Mouse (Mus musculus) MEL (cell line): ENCODE results near the gene Nckap5l. TPM values are rescaled to one million over a fixed set of nuclear protein-coding genes. Genes with fewer than 3 reads are reported as not detected.

ENCODE experiments used
- DNase-seq: peaks from one replicate; pipeline ENCODE4 v3.0.0; 2011; ENCODE audit warnings: low read depth, low spot score
- H3K27ac ChIP-seq: 2 replicates; pipeline ENCODE4 v1.5.1; 2012; ENCODE audit warnings: low read depth, mild to moderate bottlenecking, control low read depth, low read length, moderate library complexity; ENCODE audit not compliant: control insufficient read depth
- H3K27me3 ChIP-seq, 2 experiments: fragments of 150-350 bp in 1 of 2; sonication (generic) in 1 of 2; 2 replicates each; pipeline ENCODE4 v1.6.1; 2012; ENCODE audit warnings: low read length in 2 of 2, mild to moderate bottlenecking in 2 of 2, improper control_type of control experiment in 1 of 2, moderate library complexity in 1 of 2; ENCODE audit not compliant: insufficient read depth in 2 of 2, control insufficient read depth in 1 of 2
- H3K36me3 ChIP-seq, 2 experiments: 2 replicates each; pipeline ENCODE4 v1.6.1; 2012 to 2014; ENCODE audit warnings: low read length in 2 of 2, improper control_type of control experiment in 1 of 2, inconsistent platforms in 1 of 2, mild to moderate bottlenecking in 1 of 2; ENCODE audit not compliant: insufficient read depth in 2 of 2, control insufficient read depth in 1 of 2
- H3K4me1 ChIP-seq, 2 experiments: fragments of 150-350 bp in 1 of 2; sonication (generic) in 1 of 2; 2 replicates each; pipeline ENCODE4 v1.6.1; 2012; ENCODE audit warnings: low read length in 2 of 2, improper control_type of control experiment in 1 of 2, mild to moderate bottlenecking in 1 of 2; ENCODE audit not compliant: insufficient read depth in 2 of 2, control insufficient read depth in 1 of 2
- H3K4me3 ChIP-seq, 2 experiments: fragments of 150-350 bp in 1 of 2; sonication (generic) in 1 of 2; 2 replicates each; pipeline ENCODE4 v1.5.1; 2012; ENCODE audit warnings: low read depth in 2 of 2, low read length in 2 of 2, mild to moderate bottlenecking in 2 of 2, moderate library complexity in 2 of 2, control low read depth in 1 of 2, improper control_type of control experiment in 1 of 2; ENCODE audit not compliant: control insufficient read depth in 1 of 2, insufficient read depth in 1 of 2
- H3K79me2 ChIP-seq: 2 replicates; pipeline ENCODE4 v1.6.1; 2012; ENCODE audit warnings: mild to moderate bottlenecking, low read length, moderate library complexity; ENCODE audit not compliant: control insufficient read depth, poor library complexity, insufficient read depth
- H3K9ac ChIP-seq: 2 replicates; pipeline ENCODE4 v1.6.1; 2012; ENCODE audit warnings: low read depth, mild to moderate bottlenecking, control low read depth, low read length, moderate library complexity; ENCODE audit not compliant: control insufficient read depth, poor library complexity, severe bottlenecking
- H3K9me3 ChIP-seq: fragments of 150-350 bp; sonication (generic); replicated peaks from 2 replicates; pipeline ENCODE4 v1.6.1; 2012; ENCODE audit warnings: mild to moderate bottlenecking, low read length, improper control_type of control experiment, moderate library complexity; ENCODE audit not compliant: insufficient read depth
- CHD1 ChIP-seq: IDR thresholded peaks from 2 replicates; pipeline ENCODE4 v1.6.1; 2012; ENCODE audit warnings: low read depth, mild to moderate bottlenecking, inconsistent platforms, low read length, improper control_type of control experiment
- CHD2 ChIP-seq: IDR thresholded peaks from 2 replicates; pipeline ENCODE4 v1.6.1; 2011; ENCODE audit warnings: low read length, improper control_type of control experiment
- CTCF ChIP-seq, 3 experiments: IDR thresholded peaks in 2 of 3; conservative IDR thresholded peaks in 1 of 3; 2 replicates each; pipeline ENCODE4 v1.5.1; 2011 to 2012; ENCODE audit warnings: low read length in 3 of 3, low read depth in 2 of 3, mild to moderate bottlenecking in 2 of 3, improper control_type of control experiment in 1 of 3, inconsistent platforms in 1 of 3, mixed read lengths in 1 of 3, moderate library complexity in 1 of 3; ENCODE audit not compliant: control insufficient read depth in 1 of 3, insufficient read depth in 1 of 3, poor library complexity in 1 of 3, severe bottlenecking in 1 of 3
- E2F4 ChIP-seq: IDR thresholded peaks from 2 replicates; pipeline ENCODE4 v1.6.1; 2011; ENCODE audit warnings: low read depth, low read length, improper control_type of control experiment, borderline replicate concordance
- ELF1 ChIP-seq: IDR thresholded peaks from 2 replicates; pipeline ENCODE4 v1.6.1; 2014; ENCODE audit warnings: low read depth, mild to moderate bottlenecking, inconsistent platforms, low read length, improper control_type of control experiment, moderate library complexity
- EP300 ChIP-seq, 2 experiments: IDR thresholded peaks; 2 replicates each; pipeline ENCODE4 v1.6.1; 2011; ENCODE audit warnings: improper control_type of control experiment in 2 of 2, low read length in 2 of 2, low read depth in 1 of 2, mild to moderate bottlenecking in 1 of 2
- ETS1 ChIP-seq: IDR thresholded peaks from 2 replicates; pipeline ENCODE4 v1.6.1; 2012; ENCODE audit warnings: low read depth, mild to moderate bottlenecking, inconsistent platforms, low read length, improper control_type of control experiment, moderate library complexity
- GABPA ChIP-seq: IDR thresholded peaks from 2 replicates; pipeline ENCODE4 v1.6.1; 2012; ENCODE audit warnings: low read depth, mild to moderate bottlenecking, inconsistent platforms, low read length, improper control_type of control experiment, moderate library complexity
- GATA1 ChIP-seq: IDR thresholded peaks from 2 replicates; pipeline ENCODE4 v1.6.1; 2011; ENCODE audit warnings: low read depth, low read length, improper control_type of control experiment
- HCFC1 ChIP-seq: IDR thresholded peaks from 2 replicates; pipeline ENCODE4 v1.6.1; 2012; ENCODE audit warnings: low read depth, mild to moderate bottlenecking, inconsistent platforms, low read length, improper control_type of control experiment, moderate library complexity
- JUND ChIP-seq: IDR thresholded peaks from 2 replicates; pipeline ENCODE4 v1.6.1; 2011; ENCODE audit warnings: low read depth, mild to moderate bottlenecking, improper control_type of control experiment, low read length
- MAFK ChIP-seq: IDR thresholded peaks from 2 replicates; pipeline ENCODE4 v1.6.1; 2011; ENCODE audit warnings: low read depth, mild to moderate bottlenecking, low read length, improper control_type of control experiment, borderline replicate concordance
- MAX ChIP-seq: IDR thresholded peaks from 2 replicates; pipeline ENCODE4 v1.6.1; 2011; ENCODE audit warnings: low read length, improper control_type of control experiment
- MAZ ChIP-seq: IDR thresholded peaks from 2 replicates; pipeline ENCODE4 v1.6.1; 2012; ENCODE audit warnings: low read depth, mild to moderate bottlenecking, inconsistent platforms, low read length, improper control_type of control experiment
- MXI1 ChIP-seq: IDR thresholded peaks from 2 replicates; pipeline ENCODE4 v1.6.1; 2011; ENCODE audit warnings: mild to moderate bottlenecking, low read depth, low read length, improper control_type of control experiment
- MYB ChIP-seq: IDR thresholded peaks from 2 replicates; pipeline ENCODE4 v1.6.1; 2011; ENCODE audit warnings: mild to moderate bottlenecking, low read depth, low read length, improper control_type of control experiment
- MYC ChIP-seq: IDR thresholded peaks from 2 replicates; pipeline ENCODE4 v1.6.1; 2011; ENCODE audit warnings: low read depth, mild to moderate bottlenecking, low read length, improper control_type of control experiment, moderate library complexity
- NELFE ChIP-seq: IDR thresholded peaks from 2 replicates; pipeline ENCODE4 v1.6.1; 2011; ENCODE audit warnings: low read depth, low read length, improper control_type of control experiment
- POLR2A ChIP-seq, 2 experiments: IDR thresholded peaks; 2 replicates each; pipeline ENCODE4 v1.6.1; 2011 to 2012; ENCODE audit warnings: low read length in 2 of 2, mild to moderate bottlenecking in 2 of 2, control low read depth in 1 of 2, improper control_type of control experiment in 1 of 2, low read depth in 1 of 2, moderate library complexity in 1 of 2; ENCODE audit not compliant: control insufficient read depth in 1 of 2, insufficient read depth in 1 of 2, poor library complexity in 1 of 2
- POLR2AphosphoS5 ChIP-seq: IDR thresholded peaks from 2 replicates; pipeline ENCODE4 v1.6.1; 2012; ENCODE audit warnings: low read depth, borderline replicate concordance, mild to moderate bottlenecking, inconsistent platforms, low read length, moderate library complexity, mixed read lengths
- RAD21 ChIP-seq: IDR thresholded peaks from 2 replicates; pipeline ENCODE4 v1.6.1; 2011; ENCODE audit warnings: mild to moderate bottlenecking, low read depth, low read length, improper control_type of control experiment
- RCOR1 ChIP-seq: IDR thresholded peaks from 2 replicates; pipeline ENCODE4 v1.6.1; 2012; ENCODE audit warnings: low read depth, mild to moderate bottlenecking, inconsistent platforms, low read length, improper control_type of control experiment
- SIN3A ChIP-seq: IDR thresholded peaks from 2 replicates; pipeline ENCODE4 v1.6.1; 2012; ENCODE audit warnings: low read length, improper control_type of control experiment, inconsistent platforms
- SMC3 ChIP-seq: IDR thresholded peaks from 2 replicates; pipeline ENCODE4 v1.6.1; 2011; ENCODE audit warnings: low read depth, low read length, improper control_type of control experiment
- TAL1 ChIP-seq: IDR thresholded peaks from 2 replicates; pipeline ENCODE4 v1.6.1; 2012; ENCODE audit warnings: mild to moderate bottlenecking, inconsistent platforms, low read length, moderate library complexity, mixed read lengths
- TBP ChIP-seq: IDR thresholded peaks from 2 replicates; pipeline ENCODE4 v1.8.0; 2011; ENCODE audit warnings: low read depth, low read length, improper control_type of control experiment
- TCF12 ChIP-seq: IDR thresholded peaks from 2 replicates; pipeline ENCODE4 v1.6.1; 2014; ENCODE audit warnings: low read depth, mild to moderate bottlenecking, inconsistent platforms, low read length, improper control_type of control experiment, moderate library complexity
- ZMIZ1 ChIP-seq: IDR thresholded peaks from 2 replicates; pipeline ENCODE4 v1.6.1; 2012; ENCODE audit warnings: low read depth, mild to moderate bottlenecking, inconsistent platforms, low read length, improper control_type of control experiment, moderate library complexity
- polyA plus RNA-seq, 2 experiments: library from polyadenylated mRNA; stranded (reverse) in 1 of 2; unstranded in 1 of 2; fragments of >175 nt in 1 of 2; fragments of >200 nt in 1 of 2; gene quantifications; 2 replicates each; pipeline versions ENCODE4 v1.2.1 to v1.2.4; 2012; ENCODE audit warnings: low replicate concordance in 2 of 2, low read depth in 1 of 2; ENCODE audit not compliant: insufficient read length in 2 of 2, insufficient read depth in 1 of 2, missing spikeins in 1 of 2
- total RNA-seq: library from RNA; depleted of rRNA; stranded (reverse); fragments of 300-350 nt; gene quantifications from 2 replicates; pipeline ENCODE4 v1.2.3, GENCODE M21; 2012

Gene Nckap5l
- total and polyA plus RNA-seq, 3 experiments: 2.5 to 14.1 TPM; not detected in 1

GRCm38 (mm10) chr15:99474576-99474926 is 17.0 kb upstream of the Nckap5l start, which contains the start of gene Bcdin3d (continued):
- no peak; the same call in 1 of the 2 replicates for TF ChIP-seq POLR2AphosphoS5
- TF ChIP-seq EP300 (IDR thresholded peaks at IDR 0.05; ENCODE audit: low read depth in 1 of 2, low read length in 2 of 2): 0 out of 4 replicates have a peak, but pooled peaks of 1 of the 2 experiments have one; percentile 20
- no peak for TF ChIP-seq MYB
- TF ChIP-seq RAD21: no peak
- TF ChIP-seq MAFK: no peak
- TF ChIP-seq MAZ: peak; percentile 100
- peak; percentile 94 for TF ChIP-seq ELF1
- TF ChIP-seq CHD1: no peak
- no peak for TF ChIP-seq GABPA
- TF ChIP-seq TCF12: peak; percentile 56
- TF ChIP-seq ZMIZ1: peak; percentile 80
- TF ChIP-seq MYC: no peak
- TF ChIP-seq NELFE: peak; percentile 94
- peak; percentile 78 for TF ChIP-seq TBP
- no peak for TF ChIP-seq CHD2
- TF ChIP-seq E2F4: no peak
- peak in 2 of 3 experiments; percentile 51 to 53; a peak in 4 of 6 replicates for TF ChIP-seq CTCF (IDR thresholded peaks at IDR 0.05 in 2 of 3, conservative IDR thresholded peaks at IDR 0.05 in 1 of 3; ENCODE audit: control insufficient read depth in 1 of 3, insufficient read depth in 1 of 3, low read depth in 2 of 3, low read length in 3 of 3, poor library complexity in 1 of 3, severe bottlenecking in 1 of 3)
- TF ChIP-seq SIN3A: no peak
- no peak for TF ChIP-seq JUND
- peak; percentile 70 to 93 for TF ChIP-seq POLR2A (IDR thresholded peaks at IDR 0.05; ENCODE audit: control insufficient read depth in 1 of 2, insufficient read depth in 1 of 2, low read depth in 1 of 2, low read length in 2 of 2, poor library complexity in 1 of 2)
- TF ChIP-seq SMC3: no peak

- DNase-seq: peak; percentile 88
- H3K27ac ChIP-seq: peak overlapping the region; percentile 81
- TF ChIP-seq ETS1 (peak; percentile 55), GATA1 (peak; percentile 68; the same call in 1 of the 2 replicates), MAX (peak; percentile 68), RAD21 (no peak), MYC (peak; percentile 52; the same call in 1 of the 2 replicates), RCOR1 (peak; percentile 79), NELFE (no peak), HCFC1 (no peak), MXI1 (peak; percentile 85), TBP (peak; percentile 64), TAL1 (peak; percentile 55), EP300 (IDR thresholded peaks at IDR 0.05; ENCODE audit: low read depth in 1 of 2, low read length in 2 of 2) (peak; percentile 49 to 56; a peak in 3 of 4 replicates), SIN3A (peak; percentile 57)
- no peaks in the 10 kb centered on the region for H3K9me3 ChIP-seq
- H3K4me1 ChIP-seq: peaks cover 0 to 21% of the 10 kb centered on the region in 2 experiments; a peak in 2 of 4 replicates
- peak overlapping the region; percentile 76 to 83 for H3K4me3 ChIP-seq
- peaks cover 5% of the 10 kb centered on the region for H3K79me2 ChIP-seq
- peak overlapping the region; percentile 90 for H3K9ac ChIP-seq
- peaks cover 0 to 18% of the 10 kb centered on the region in 2 experiments; a peak in 2 of 4 replicates for H3K36me3 ChIP-seq
- H3K27me3 ChIP-seq: no peaks in the 10 kb centered on the region
These were observed 16.4 kb upstream of the Nckap5l start for GRCm38 (mm10) chr15:99473801-99474575.
